Mouse (Mus musculus) erythroblast, embryonic 14.5 days (primary cell): ENCODE measurements around the gene Erh.

Experiments
- GATA1 ChIP-seq: IDR thresholded peaks from 2 replicates; pipeline ENCODE4 v1.6.1; 2012; ENCODE audit warnings: low read length, inconsistent platforms, mixed read lengths
- TAL1 ChIP-seq: IDR thresholded peaks from 3 replicates; pipeline ENCODE4 v1.6.1; 2012; ENCODE audit warnings: low read length, inconsistent platforms, mixed read lengths

DNA sequence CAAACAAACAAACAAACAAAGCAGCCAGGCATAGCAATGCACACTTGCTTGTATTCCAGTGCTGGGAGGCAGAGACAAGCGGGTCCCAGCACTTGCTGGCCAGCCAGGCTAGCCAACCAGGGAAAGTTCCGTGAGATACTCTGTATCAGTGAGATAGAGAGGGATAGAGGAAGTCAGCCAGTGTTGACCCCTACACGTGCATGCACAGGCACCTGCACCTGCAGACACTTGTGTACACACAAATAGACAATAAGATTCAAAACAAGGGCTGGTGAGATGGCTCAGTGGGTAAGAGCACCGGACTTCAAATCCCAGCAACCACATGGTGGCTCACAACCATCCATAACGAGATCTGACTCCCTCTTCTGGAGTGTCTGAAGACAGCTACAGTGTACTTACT is 23.6 kb downstream of the Erh start:
- TF ChIP-seq GATA1 (no peak), TAL1 (no peak)
